Mouse (Mus musculus) C2C12 (cell line): ENCODE measurements at regions not wholly inside any gene's neighbourhood (a gene's known extent, or its start where the extent isn't known, plus 50 kb on each side); places are given as distances from the start of the nearest gene placed in this dataset.

Experiments
- CTCF ChIP-seq: IDR thresholded peaks from one replicate; pipeline ENCODE4 v1.5.1; 2011; ENCODE audit not compliant: control insufficient read depth, insufficient read depth, insufficient read length
- FOSL1 ChIP-seq: IDR thresholded peaks from one replicate; pipeline ENCODE4 v1.8.0; 2011; ENCODE audit warnings: mild to moderate bottlenecking, low read length; ENCODE audit not compliant: poor library complexity, insufficient read depth, severe bottlenecking
- MAX ChIP-seq: IDR thresholded peaks from one replicate; pipeline ENCODE4 v1.6.1; 2011; ENCODE audit warnings: mild to moderate bottlenecking, control low read depth
- MYOG ChIP-seq: IDR thresholded peaks from one replicate; pipeline ENCODE4 v1.6.1; 2011; ENCODE audit not compliant: control insufficient read depth, insufficient read length; ENCODE audit errors: extremely low read depth
- USF1 ChIP-seq: IDR thresholded peaks from one replicate; pipeline ENCODE4 v1.6.1; 2011; ENCODE audit warnings: low read depth, mild to moderate bottlenecking, control low read depth, moderate library complexity

DNA sequence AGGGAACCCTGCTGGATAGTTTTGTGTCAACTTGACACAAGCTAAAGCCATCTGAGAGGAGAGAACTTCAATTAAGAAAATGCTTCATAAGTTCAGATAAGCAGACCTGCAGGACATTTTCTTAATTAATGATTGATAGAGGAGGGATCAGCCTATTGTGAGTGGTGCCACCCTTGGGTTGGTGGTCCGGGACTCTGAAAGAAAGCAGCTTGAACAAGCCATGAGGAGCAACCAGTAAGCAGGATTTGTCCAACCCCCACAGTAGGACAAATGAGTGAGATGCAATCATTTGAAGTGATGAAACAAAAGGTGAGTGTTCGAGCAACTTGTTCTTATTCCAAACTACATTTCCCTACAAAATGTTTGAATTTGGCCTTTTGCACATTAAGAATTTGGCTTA, 78.0 kb upstream of the Pam start:
- TF ChIP-seq CTCF (no peak), USF1 (no peak), MAX (no peak), FOSL1 (no peak), MYOG (no peak)
